Mouse (Mus musculus) right cerebral cortex, postnatal 14 days (tissue): Measurements from ENCODE around the gene Gm42421.

Source experiments
- DNase-seq: peaks from one replicate; pipeline ENCODE4 v3.0.0; 2022

Gene Gm42421

DNA sequence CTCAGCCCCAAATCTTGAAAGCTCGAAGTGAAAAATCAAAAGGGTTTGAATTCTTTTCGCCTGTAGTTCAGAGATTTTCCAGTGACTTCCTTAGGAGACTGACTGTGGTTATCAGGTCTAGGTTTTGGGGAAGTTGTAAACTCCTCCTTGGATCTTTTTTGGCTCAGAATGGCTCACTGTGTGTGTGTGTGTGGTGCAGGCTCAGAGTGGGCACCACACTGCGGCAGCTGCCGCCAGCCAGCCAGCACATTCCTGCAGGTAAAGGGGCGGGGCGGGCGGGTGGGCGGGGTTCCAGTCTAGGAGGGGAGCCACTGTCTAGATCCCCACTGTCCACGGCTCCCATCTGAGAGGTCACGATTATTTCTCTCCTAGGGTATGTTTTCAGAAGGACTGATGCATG is 13.6 kb downstream of the Gm42421 start:
- no peak for DNase-seq

DNA sequence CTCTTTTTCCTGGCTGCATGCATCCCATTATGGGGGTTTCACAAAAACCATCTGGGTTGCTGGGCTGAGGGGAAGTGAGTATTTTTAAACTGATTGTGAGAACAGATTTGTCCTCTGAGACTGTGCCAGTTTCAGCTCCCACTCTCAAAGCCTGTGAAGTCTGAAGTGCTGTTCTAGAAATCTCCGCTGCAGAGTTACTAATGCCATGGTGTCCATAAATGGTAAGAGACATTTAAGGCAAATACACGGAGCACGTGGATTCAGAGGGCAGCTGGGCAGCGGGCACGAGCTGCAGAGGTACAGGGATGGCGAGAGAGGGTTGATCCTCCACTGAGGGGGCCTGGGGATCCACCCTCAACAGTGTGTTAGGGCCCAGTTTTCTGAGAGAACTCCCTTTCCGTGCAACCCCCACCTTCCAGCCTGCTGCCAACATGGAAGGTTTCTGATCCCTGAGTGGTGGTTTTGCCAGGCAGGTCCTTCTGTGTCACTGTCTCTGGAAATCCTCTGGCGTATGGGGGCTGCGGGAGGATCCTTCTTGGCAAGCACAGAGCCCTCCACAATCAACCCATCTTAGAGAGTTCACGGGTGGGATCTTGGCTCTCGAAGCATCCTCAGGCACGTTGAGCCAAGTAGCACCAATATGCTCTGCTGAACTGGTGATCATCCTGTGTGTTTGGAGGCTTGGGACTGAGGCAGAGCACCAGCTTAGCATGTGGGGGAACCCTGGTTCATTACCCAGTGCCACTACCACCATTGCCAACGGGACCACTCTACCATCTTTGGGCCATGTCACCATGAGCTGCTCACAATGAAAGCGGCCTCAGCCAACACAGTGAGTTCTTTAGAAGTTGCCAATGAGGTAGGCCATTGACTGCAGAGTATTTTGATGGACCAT is 15.5 kb downstream of the Gm42421 start:
- peak; percentile 53 for DNase-seq

DNA sequence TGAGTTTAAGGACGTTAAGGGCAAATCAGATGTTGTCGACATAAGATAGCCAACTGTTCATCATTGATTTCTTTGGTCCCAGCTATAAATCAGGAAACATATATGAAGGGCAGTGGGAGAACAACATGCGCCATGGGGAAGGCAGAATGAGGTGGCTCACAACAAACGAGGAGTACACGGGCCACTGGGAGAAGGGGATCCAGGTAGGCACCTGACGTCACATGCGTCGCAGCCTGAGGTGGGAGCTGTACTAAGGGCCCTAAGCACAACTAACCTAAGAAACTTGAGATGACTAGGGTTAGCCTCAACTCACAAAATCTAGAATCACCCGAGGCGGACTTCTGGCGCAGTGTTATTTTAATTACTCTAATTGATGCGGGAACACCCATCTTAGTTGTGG is 20.4 kb downstream of the Gm42421 start:
- no peak for DNase-seq

DNA sequence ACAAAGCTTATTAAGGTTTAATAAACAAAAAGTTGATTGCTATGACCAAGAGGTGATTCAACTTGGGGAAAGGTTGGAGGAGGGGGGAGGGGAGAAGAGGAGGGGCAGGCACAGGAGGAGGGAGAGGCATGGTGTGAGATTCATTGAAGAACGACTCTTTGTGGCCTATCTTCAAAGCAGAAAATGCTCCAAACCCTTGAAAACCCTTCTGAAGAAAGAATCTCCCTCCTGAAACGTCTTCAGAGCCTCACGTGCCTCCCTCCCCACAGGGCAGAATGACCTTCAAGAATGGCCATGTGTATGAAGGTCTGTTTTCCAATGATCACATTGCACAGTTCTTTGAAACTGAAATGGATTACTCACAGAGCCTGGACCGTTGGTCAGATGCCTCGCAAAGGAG is 22.0 kb downstream of the Gm42421 start:
- no peak for DNase-seq

DNA sequence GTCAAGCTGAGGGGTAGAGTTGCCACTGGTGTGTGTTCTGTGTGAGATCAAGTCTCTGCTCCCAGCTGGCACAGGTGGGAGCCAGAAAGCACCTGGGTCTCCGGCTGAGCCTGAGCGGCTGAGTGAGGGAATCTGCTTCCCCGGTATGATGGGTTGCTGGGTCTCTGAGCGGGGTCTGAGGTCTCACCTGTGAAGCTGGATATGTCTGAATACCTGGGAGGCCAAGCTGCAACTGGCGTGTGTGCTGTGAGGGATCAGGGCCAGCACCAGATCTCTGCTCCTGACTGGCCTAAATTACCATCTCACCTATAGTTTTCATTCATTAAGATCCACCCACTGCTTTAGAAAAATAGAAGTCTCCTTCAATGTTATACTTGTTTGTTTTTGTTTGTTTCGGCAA is 29.1 kb downstream of the Gm42421 start:
- no peak for DNase-seq

DNA sequence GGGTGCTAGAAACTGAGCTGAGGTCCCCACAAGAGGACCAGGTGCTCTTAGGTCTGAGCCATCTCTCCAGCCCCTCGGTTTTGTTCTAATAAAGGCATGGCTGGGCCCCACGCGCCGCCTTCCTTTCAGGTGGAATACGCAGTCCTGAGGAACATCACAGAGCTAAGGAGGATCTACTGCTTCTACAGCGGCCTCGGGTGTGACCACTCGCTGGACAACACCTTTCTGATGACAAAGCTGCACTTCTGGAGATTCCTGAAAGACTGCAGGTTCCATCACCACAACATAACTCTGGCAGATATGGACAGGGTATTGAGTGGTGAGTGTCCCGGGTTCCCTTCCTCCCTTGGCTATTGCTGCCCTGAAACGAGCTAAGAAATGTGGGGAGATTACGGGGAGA is 31.6 kb downstream of the Gm42421 start:
- DNase-seq: no peak

DNA sequence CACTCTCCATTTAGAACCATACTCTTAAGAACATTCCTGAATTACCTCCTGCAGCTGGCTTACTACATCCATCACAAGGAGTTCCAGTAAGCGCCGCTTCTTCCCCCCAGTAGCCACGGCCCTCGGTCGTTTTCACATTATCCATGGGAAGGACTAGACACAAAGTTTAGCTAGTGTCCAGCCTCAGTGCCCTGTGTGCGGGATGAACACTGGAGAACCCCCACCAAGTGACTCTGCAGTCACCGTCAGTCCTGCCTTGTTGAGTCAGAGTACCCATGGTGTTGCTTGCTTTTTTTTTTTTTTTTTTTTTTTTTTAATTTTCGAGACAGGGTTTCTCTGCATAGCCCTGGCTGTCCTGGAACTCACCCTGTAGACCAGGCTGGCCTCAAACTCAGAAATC is 33.2 kb downstream of the Gm42421 start:
- DNase-seq: no peak

DNA sequence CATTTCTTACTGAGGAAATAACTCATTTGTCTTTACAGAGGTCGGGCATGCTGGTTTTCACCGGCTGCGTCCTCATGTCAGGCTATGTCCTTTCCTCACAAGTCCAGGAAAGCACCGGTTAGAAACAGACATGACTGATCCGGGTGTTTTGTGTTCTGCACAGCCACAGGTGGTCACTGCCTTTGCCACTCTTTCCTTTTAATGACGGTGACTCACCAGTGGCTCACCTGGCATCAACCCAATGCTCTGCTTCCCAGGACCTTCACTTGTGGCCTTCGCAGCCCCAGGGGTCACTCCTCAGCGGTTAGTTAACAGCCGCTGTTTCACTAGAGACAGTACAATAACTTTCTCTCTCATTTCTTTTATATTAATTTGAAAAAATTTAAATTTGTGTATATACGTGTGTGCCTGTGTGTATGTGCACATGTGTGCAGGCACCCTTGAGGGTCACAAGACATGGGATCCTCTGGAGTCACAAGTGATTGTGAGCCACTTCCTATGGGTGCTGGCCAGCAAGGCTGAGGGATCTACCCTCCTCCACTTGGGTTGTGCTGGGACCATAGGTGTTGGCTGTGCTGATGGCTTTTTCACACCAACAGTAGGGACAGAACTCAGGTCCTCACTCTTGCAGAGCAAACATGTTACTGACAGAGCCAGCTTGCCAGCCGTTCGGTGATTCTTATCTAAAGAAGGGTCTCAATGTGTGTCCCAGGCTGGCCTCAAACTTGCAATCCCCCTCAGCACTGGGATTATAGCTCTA is 37.8 kb downstream of the Gm42421 start:
- no peak for DNase-seq

DNA sequence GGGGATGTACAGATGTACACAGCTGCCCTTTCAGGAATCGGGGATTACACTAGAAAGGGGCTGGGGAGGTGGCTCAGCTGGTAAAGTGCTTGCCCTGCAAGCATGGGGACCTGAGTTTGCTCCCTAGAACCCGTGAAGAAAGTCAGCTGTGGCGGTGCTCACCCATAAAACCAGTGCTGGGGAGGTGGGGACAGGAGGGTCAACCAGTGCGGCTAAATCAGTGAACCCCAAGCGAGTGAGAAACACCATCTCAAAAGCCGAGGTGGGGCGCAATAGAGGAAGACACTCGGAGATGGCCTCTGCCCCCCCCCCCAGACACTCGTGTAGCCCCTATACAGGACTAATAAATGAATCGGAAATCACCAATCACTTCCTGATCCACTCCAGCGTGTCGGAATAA is 38.7 kb downstream of the Gm42421 start:
- DNase-seq: no peak

DNA sequence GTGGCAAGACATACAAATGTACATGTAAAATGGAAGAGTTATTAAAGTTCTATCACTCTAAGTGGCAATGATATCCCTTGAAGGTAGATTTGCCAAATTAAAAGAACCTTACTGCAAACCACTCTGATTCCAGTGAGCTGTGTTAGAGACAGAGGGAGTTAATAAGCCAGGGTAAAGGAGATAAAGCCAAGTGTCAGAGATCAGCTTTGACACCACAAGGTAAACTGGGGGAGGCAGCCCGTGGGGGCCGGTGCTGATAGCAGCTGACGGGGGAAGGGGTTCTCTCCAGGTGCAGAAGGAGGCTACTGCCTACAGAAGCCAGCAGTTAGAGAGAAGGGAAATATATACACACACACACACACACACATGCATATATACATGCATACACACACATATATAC is 44.7 kb downstream of the Gm42421 start:
- DNase-seq: no peak

DNA sequence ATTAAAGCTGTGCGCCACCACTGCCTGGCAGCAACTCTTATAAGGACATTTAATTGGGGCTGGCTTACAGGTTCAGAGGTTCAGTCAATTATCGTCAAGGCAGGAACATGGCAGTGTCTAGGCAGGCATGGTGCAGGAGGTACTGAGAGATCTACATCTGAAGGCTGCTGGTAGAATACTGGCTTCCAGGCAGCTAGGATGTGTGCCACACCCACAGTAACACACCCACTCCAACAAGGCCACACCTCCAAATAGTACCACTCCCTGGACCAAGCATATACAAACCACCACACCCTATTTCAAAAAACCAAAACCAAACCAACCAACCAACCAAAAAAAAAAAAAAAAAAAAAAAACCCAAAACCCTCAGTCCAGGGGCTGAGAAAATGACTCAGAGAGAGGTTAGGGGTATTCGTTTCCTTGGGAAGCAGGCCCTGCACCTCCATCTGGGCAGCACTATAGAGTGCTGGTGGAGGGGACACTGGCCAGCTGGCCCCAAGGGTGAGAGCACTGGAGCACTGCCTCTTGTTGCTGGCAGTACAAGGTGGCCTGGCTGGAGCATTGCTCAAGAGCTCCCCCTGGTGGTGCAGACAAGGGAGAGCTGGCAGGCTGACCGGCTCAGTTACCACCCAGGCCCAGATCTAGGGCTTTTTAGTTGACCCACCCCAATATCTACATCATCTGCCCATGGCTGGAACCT is 47.1 kb downstream of the Gm42421 start:
- peak; percentile 56 for DNase-seq

DNA sequence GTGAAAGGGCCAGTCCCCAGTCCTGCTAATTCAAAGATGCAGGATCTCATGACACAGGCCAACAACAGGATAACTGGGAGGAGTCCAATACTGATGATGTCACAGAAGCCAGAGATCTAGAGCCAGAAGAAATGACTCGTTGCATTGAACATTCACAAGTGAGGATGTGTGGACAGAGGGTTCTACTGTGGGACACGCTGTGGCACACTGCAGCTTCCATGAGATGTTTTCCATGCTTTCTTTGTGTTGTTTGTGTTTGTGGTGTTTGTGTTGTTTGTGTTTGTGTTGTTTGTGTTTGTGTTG is 47.6 kb downstream of the Gm42421 start:
- no peak for DNase-seq

DNA sequence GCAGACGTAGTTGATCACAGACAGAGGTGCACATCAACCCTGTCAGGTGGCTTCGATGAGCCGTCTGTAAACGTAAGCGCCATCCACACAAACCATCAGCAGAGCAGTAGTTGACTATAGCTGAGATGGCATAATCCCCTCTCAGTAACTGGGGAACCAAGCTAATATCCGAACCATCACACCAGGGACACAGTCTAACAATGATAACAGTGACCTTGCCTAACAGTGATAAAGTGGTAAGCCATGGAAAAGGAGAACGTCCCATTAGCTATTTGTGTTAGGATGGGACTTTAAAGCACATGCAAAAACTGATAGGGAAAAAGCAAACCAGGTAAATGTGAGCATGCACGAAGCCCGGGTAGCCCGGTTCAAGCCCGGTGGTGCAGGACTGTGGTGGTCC is 48.3 kb downstream of the Gm42421 start:
- no peak for DNase-seq

DNA sequence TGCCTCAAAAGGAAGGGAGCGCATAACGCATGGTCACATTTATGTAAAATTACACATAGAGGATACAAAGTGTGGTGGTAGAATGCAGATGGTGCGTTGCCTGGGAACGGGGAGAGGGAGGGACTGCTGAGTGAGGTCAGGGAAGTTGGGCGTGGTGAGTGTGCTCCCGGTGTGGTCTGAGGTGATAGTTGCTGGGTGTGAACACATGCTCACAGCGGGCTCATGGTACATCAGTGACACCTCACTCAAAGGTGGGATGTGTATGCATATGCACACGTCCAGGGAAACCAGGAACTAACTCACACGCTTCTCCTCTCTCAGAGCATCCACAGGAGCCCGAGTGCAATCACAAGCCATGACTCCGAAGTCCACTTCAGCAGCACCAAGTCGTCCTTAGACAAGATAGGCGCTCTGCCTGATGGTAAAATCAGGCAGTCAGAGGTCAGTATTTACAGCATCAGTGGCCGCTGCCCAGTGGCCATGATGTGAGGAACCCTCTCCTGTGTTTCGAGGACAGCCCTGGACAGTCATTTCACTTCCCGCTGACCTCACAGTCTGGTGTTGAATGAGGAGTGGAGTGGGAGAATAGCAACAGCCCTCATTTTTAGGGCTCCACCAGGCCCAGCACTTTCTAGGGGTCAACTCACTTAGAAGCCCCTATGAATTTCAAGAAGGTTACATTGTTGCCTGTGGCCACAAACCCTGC is 48.9 kb downstream of the Gm42421 start:
- no peak for DNase-seq

DNA sequence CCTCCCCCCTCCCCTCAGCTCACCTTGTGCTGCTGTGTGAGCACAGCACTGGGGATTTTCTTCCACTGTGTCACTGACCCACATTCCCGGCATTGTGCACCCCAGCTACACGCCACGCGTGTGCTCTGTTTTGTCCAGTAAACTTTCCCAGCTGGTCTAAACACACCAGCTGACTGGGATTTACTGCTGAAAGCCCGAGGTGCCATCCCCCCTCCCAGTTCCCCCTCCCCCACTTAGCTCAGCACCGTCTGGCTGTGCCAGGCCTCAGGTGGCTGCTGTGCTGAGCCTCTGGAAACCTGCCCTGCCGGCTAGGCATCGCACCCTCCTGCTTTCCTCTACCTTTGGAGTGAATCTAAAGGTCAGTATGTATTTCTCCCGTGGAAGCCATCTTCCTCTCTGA is 52.9 kb downstream of the Gm42421 start:
- DNase-seq: no peak

DNA sequence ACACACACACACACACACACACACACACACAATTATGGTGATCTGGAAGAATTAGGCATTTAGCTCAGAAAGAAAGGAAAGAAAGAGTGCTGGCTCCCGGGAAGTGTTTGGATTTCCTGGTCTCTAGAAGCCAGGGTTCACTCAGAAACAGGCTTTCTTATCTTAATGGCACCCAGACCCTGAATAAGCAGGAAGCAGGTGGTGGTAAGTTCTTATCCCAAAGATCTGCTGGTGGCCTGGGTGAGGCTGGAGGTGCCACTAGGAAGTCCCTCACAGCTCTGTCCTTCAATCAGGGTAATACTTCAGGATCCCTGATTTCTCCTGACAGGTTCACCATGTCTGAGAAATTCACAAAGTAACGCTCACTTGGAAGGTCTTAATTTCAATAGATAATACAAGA is 54.4 kb downstream of the Gm42421 start:
- DNase-seq: no peak

DNA sequence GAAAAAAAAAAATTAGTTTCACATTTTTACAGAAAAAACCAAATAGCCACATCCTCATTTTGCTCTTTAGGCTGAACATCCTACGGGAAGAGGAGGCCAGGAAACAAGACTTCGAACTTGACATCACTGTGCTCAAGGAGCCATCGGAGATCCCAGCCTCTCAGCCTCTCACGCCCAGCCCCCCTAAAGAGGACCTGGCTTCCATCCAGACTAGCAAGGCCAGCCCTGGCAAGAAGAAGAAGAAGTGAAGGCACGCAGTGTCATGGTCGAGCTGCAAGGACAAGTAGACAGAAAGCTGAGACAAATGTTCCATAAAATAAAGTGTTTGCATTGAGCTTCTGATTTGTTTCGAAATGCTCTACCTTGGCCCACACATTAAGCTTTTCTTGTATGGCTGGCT is 57.4 kb downstream of the Gm42421 start:
- DNase-seq: no peak
